Comparison of ENCODE assay signal across 14 mouse cellular contexts in the genomic region with DNA sequence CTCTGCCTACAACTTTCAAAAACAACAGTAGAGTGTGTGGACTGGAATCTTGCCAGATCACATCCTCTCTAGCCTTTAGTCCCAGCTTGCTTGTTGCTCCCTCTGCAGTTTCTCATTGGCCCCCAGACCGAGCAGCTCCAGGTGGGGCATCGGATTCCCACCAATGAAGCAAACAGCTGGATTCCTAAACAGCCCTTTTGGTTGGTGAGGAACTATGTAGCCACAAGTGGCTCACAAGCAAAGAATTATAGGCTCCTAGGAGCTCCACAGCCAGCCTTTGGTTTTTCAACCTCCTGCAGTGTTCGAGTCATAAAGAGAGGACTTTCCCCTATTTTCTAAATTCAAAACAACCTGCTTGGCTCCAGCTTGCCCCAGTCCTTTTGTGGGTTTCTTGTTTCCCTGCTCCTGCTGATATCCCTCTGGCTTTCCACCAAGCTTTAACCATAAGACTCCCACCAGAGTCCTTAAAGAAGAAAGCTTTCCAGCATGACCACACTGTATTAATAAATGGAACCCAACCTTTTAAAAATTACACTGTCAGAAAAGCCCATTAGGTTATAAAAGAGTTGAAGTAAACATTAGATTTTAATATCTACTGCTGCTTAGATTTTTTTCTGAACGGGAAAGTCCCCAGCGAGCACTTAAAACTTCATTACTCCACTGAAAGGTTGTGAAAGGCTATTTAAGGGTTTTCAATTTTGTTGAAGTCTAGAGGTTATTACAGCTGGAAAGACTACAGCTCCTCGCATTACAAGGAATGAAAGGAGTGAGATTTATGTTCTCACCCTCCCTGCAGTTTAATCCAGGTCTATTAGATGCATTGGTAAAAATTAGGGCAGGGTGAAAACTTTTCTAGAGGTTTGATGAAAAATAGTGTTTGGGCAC.
DNase-seq lines count a peak whose midpoint lies in the region; ATAC-seq lines count a peak whose summit lies in the region.
"Had no signal": no experiment of that assay in that cellular context is flagged by ENCODE, and none has a peak within 500 bp of the region (broad histone marks: within the 10 kb centered on the region; RNA-seq: fewer than 3 reads in every experiment).

No protein-coding gene starts in this region.

- no peak overlapping the region for H3K4me2 ChIP-seq in hindbrain, embryonic 14.5 days (replicated peaks)
- H3K4me2 ChIP-seq in midbrain, embryonic 14.5 days (ENCODE audit: low read length), result no peak overlapping the region
- no peak overlapping the region for H3K4me2 ChIP-seq in midbrain, embryonic 11.5 days
- H3K4me2 ChIP-seq in limb, embryonic 15.5 days, result 0 out of 2 replicates have a peak overlapping the region, but pooled peaks have one; percentile 17

- ATAC-seq in hindbrain, embryonic 14.5 days (ENCODE audit: low FRiP score), result no peak
- ATAC-seq in midbrain, embryonic 14.5 days (ENCODE audit: low FRiP score, low TSS enrichment), result no peak
- ATAC-seq in midbrain, embryonic 11.5 days (ENCODE audit: low FRiP score), result no peak
- peak; percentile 92 for ATAC-seq in limb, embryonic 15.5 days (ENCODE audit: insufficient number of reproducible peaks, low FRiP score, low TSS enrichment, low read depth)
- ATAC-seq: CD4-positive, CD25-positive, alpha-beta regulatory T cell, adult 4 months; forebrain, embryonic 16.5 days had no signal

- peak; percentile 6 for DNase-seq in hindbrain, embryonic 10.5 days (ENCODE audit: low spot score)
- DNase-seq in hindbrain, embryonic 14.5 days (ENCODE audit: low spot score), result no peak
- peak; percentile 13 for DNase-seq in midbrain, embryonic 14.5 days
- DNase-seq in midbrain, embryonic 11.5 days (ENCODE audit: low spot score, missing footprints), result no peak
- DNase-seq in forelimb bud, embryonic 11.5 days (ENCODE audit: low read depth, low spot score), result peak; percentile 62
- DNase-seq in right cerebral cortex, adult 2 months (ENCODE audit: low spot score in 2 of 2), result no peak
- DNase-seq: cerebellum, adult 18-20 months; lung, postnatal 4 days; right cerebral cortex, postnatal 14 days had no signal

- no peaks in the 10 kb centered on the region for H3K9me3 ChIP-seq in hindbrain, embryonic 10.5 days
- no peaks in the 10 kb centered on the region; the same call in 1 of the 2 replicates for H3K9me3 ChIP-seq in hindbrain, embryonic 14.5 days (ENCODE audit: control insufficient read depth, low read length)
- 0 out of 2 replicates have a peak, but pooled peaks cover 5% of the 10 kb centered on the region for H3K9me3 ChIP-seq in midbrain, embryonic 14.5 days (ENCODE audit: control insufficient read depth, low read length)
- no peaks in the 10 kb centered on the region for H3K9me3 ChIP-seq in midbrain, embryonic 11.5 days (ENCODE audit: control insufficient read depth, low read length)
- no peaks in the 10 kb centered on the region; the same call in 1 of the 2 replicates for H3K9me3 ChIP-seq in limb, embryonic 15.5 days
- H3K9me3 ChIP-seq: heart, embryonic 10.5 days had no signal

- no peaks in the 10 kb centered on the region for H3K27me3 ChIP-seq in hindbrain, embryonic 10.5 days (ENCODE audit: insufficient read depth, poor library complexity, severe bottlenecking)
- H3K27me3 ChIP-seq in hindbrain, embryonic 14.5 days (ENCODE audit: control insufficient read depth, insufficient read depth, low read length), result no peaks in the 10 kb centered on the region
- H3K27me3 ChIP-seq in midbrain, embryonic 14.5 days (ENCODE audit: control insufficient read depth, insufficient read depth, low read length), result no peaks in the 10 kb centered on the region
- H3K27me3 ChIP-seq in midbrain, embryonic 11.5 days (ENCODE audit: control insufficient read depth, insufficient read depth, low read length), result no peaks in the 10 kb centered on the region
- no peaks in the 10 kb centered on the region for H3K27me3 ChIP-seq in limb, embryonic 15.5 days

- H3K27ac ChIP-seq in hindbrain, embryonic 10.5 days, result no peak overlapping the region
- no peak overlapping the region for H3K27ac ChIP-seq in hindbrain, embryonic 14.5 days
- no peak overlapping the region for H3K27ac ChIP-seq in midbrain, embryonic 14.5 days (replicated peaks; ENCODE audit: low read depth, low read length)
- H3K27ac ChIP-seq in midbrain, embryonic 11.5 days (ENCODE audit: low read depth, low read length), result no peak overlapping the region
- 0 out of 2 replicates have a peak overlapping the region, but pooled peaks have one; percentile 11 for H3K27ac ChIP-seq in limb, embryonic 15.5 days
- H3K27ac ChIP-seq: heart, embryonic 10.5 days; liver, embryonic 14.5 days had no signal

- 53% methylated on average over 6 of the region's 6 CpGs for whole genome bisulfite sequencing in hindbrain, embryonic 10.5 days
- WGBS in hindbrain, embryonic 14.5 days, result 41% methylated on average over 6 of the region's 6 CpGs
- WGBS in midbrain, embryonic 14.5 days, result 46% methylated on average over 6 of the region's 6 CpGs
- 47% methylated on average over 6 of the region's 6 CpGs for WGBS in midbrain, embryonic 11.5 days
- 13% methylated on average over 6 of the region's 6 CpGs for WGBS in limb, embryonic 15.5 days

- H3K4me1 ChIP-seq in hindbrain, embryonic 10.5 days (replicated peaks), result no peaks in the 10 kb centered on the region
- 0 out of 2 replicates have a peak, but pooled peaks cover 3% of the 10 kb centered on the region for H3K4me1 ChIP-seq in hindbrain, embryonic 14.5 days (replicated peaks; ENCODE audit: control insufficient read depth, insufficient read depth, low read length)
- no peaks in the 10 kb centered on the region for H3K4me1 ChIP-seq in midbrain, embryonic 14.5 days (ENCODE audit: control insufficient read depth, insufficient read depth, low read length)
- no peaks in the 10 kb centered on the region; the same call in 1 of the 2 replicates for H3K4me1 ChIP-seq in midbrain, embryonic 11.5 days (ENCODE audit: control insufficient read depth, insufficient read depth, low read length)
- 0 out of 2 replicates have a peak, but pooled peaks cover 4% of the 10 kb centered on the region for H3K4me1 ChIP-seq in limb, embryonic 15.5 days
- H3K4me1 ChIP-seq: heart, embryonic 10.5 days had no signal

- H3K4me3 ChIP-seq in hindbrain, embryonic 10.5 days, result no peak overlapping the region
- H3K4me3 ChIP-seq in hindbrain, embryonic 14.5 days (replicated peaks; ENCODE audit: low read length), result no peak overlapping the region
- H3K4me3 ChIP-seq in midbrain, embryonic 14.5 days (replicated peaks; ENCODE audit: low read depth, low read length), result no peak overlapping the region
- H3K4me3 ChIP-seq in midbrain, embryonic 11.5 days (ENCODE audit: low read depth, low read length), result no peak overlapping the region
- H3K4me3 ChIP-seq in limb, embryonic 15.5 days, result no peak overlapping the region
- H3K4me3 ChIP-seq: heart, embryonic 10.5 days had no signal

- no peaks in the 10 kb centered on the region for H3K36me3 ChIP-seq in hindbrain, embryonic 10.5 days
- H3K36me3 ChIP-seq in hindbrain, embryonic 14.5 days (replicated peaks; ENCODE audit: control insufficient read depth, insufficient read depth), result no peaks in the 10 kb centered on the region
- H3K36me3 ChIP-seq in midbrain, embryonic 14.5 days (ENCODE audit: control insufficient read depth, insufficient read depth, low read length), result no peaks in the 10 kb centered on the region
- no peaks in the 10 kb centered on the region for H3K36me3 ChIP-seq in midbrain, embryonic 11.5 days (ENCODE audit: control insufficient read depth, insufficient read depth, low read length)
- H3K36me3 ChIP-seq in limb, embryonic 15.5 days, result no peaks in the 10 kb centered on the region
- H3K36me3 ChIP-seq: heart, embryonic 10.5 days had no signal

- H3K9ac ChIP-seq in hindbrain, embryonic 14.5 days, result no peak overlapping the region
- H3K9ac ChIP-seq in midbrain, embryonic 14.5 days (replicated peaks; ENCODE audit: low read length), result no peak overlapping the region
- H3K9ac ChIP-seq in midbrain, embryonic 11.5 days (ENCODE audit: low read length), result no peak overlapping the region
- H3K9ac ChIP-seq in limb, embryonic 15.5 days, result no peak overlapping the region
- H3K9ac ChIP-seq: liver, embryonic 14.5 days had no signal

Comparison
In these comparisons a context has a peak if more than half of its experiments do, and no peak if none do; other contexts are left out.
1. DNase-seq: peak in hindbrain, embryonic 10.5 days (single experiment), midbrain, embryonic 14.5 days (single experiment) and forelimb bud, embryonic 11.5 days (single experiment); none in hindbrain, embryonic 14.5 days (single experiment), midbrain, embryonic 11.5 days (single experiment) and right cerebral cortex, adult 2 months (0 of 2).